Mouse (Mus musculus): Measurements from ENCODE around the gene Fam102a. TPM values are rescaled to one million over a fixed set of nuclear protein-coding genes. Genes with fewer than 3 reads are reported as not detected.
A peak's percentile ranks its signal among the peaks of the same experiment; 100 is the strongest.
"Not testable (repeated sequence)": the region's sequence is repeated elsewhere in the genome, so short reads cannot be mapped to it uniquely, and the experiment has no call there.

The Fam102a gene
- 2.4 TPM for polyA plus RNA-seq (2012; fragmentation: generic; extraction: Trizol)
- long read RNA-seq, experiment 1, partial matches to known transcripts: 1 of 2 reads
- long read RNA-seq, experiment 1, other reads (novel, unspliced or antisense): 1 of 2 reads
- long read RNA-seq, experiment 2, full-length matches to known transcripts: 15 of 26 reads
- long read RNA-seq, experiment 2, partial matches to known transcripts: 11 of 26 reads
- long read RNA-seq, experiment 2, other reads (novel, unspliced or antisense): 0 of 26 reads

GRCm38 (mm10) chr2:32534733-32535471 lies at the start of gene Fam102a:
Fam102a (plus strand) TSS chr2:32535332.
- Histone ChIP-seq H3ac (ENCODE audit: control insufficient read depth, insufficient read length, low read depth) (peak within 1 kb of the TSS; percentile 90), H3K4me3 (ENCODE audit: insufficient read depth, poor library complexity, severe bottlenecking) (peak within 1 kb of the TSS; percentile 55), H3K79me3 (ENCODE audit: low read depth) (no peaks in the 10 kb centered on the region), H3K27me3 (ENCODE audit: control insufficient read depth, insufficient read depth, insufficient read length) (no peaks in the 10 kb centered on the region), H3K36me3 (ENCODE audit: control insufficient read depth, insufficient read depth) (no peaks in the 10 kb centered on the region), H3K79me2 (ENCODE audit: control insufficient read depth, insufficient read depth) (no peaks in the 10 kb centered on the region)
- TF ChIP-seq MYOG (IDR thresholded peaks at IDR 0.05; ENCODE audit: control insufficient read depth, extremely low read depth, insufficient read length): no peak
- peak; percentile 3 for TF ChIP-seq MAX (IDR thresholded peaks at IDR 0.05)
- no peak for TF ChIP-seq CEBPB (IDR thresholded peaks at IDR 0.05; ENCODE audit: low read depth)
- no peak for TF ChIP-seq CTCF (IDR thresholded peaks at IDR 0.05; ENCODE audit: control insufficient read depth, insufficient read depth, insufficient read length)
- no peak for TF ChIP-seq USF1 (IDR thresholded peaks at IDR 0.05; ENCODE audit: low read depth)
- no peak for TF ChIP-seq FOSL1 (IDR thresholded peaks at IDR 0.05; ENCODE audit: insufficient read depth, low read length, poor library complexity, severe bottlenecking)
- no peak for TF ChIP-seq MYOD1 (IDR thresholded peaks at IDR 0.05; ENCODE audit: control insufficient read depth, insufficient read length, low read depth)

- TF ChIP-seq MYOG (IDR thresholded peaks at IDR 0.05; ENCODE audit: control insufficient read depth, extremely low read depth, insufficient read length): no peak
- TF ChIP-seq USF1 (IDR thresholded peaks at IDR 0.05; ENCODE audit: low read depth): no peak
- no peak for TF ChIP-seq CEBPB (IDR thresholded peaks at IDR 0.05; ENCODE audit: low read depth)
- TF ChIP-seq MYOD1 (IDR thresholded peaks at IDR 0.05; ENCODE audit: control insufficient read depth, insufficient read length, low read depth): no peak
- TF ChIP-seq FOSL1 (IDR thresholded peaks at IDR 0.05; ENCODE audit: insufficient read depth, low read length, poor library complexity, severe bottlenecking): no peak
- TF ChIP-seq MAX (IDR thresholded peaks at IDR 0.05): no peak
- TF ChIP-seq CTCF (IDR thresholded peaks at IDR 0.05; ENCODE audit: control insufficient read depth, insufficient read depth, insufficient read length): no peak
- Histone ChIP-seq H3K4me3 (ENCODE audit: insufficient read depth, poor library complexity, severe bottlenecking) (no peak overlapping the region), H3K36me3 (ENCODE audit: control insufficient read depth, insufficient read depth) (no peaks in the 10 kb centered on the region), H3K79me3 (ENCODE audit: low read depth) (no peaks in the 10 kb centered on the region), H3ac (ENCODE audit: control insufficient read depth, insufficient read length, low read depth) (no peak overlapping the region), H3K79me2 (ENCODE audit: control insufficient read depth, insufficient read depth) (no peaks in the 10 kb centered on the region), H3K27me3 (ENCODE audit: control insufficient read depth, insufficient read depth, insufficient read length) (no peaks in the 10 kb centered on the region)
These were observed 49.4 kb upstream of the Fam102a start for GRCm38 (mm10) chr2:32485751-32486150.

GRCm38 (mm10) chr2:32486155-32486554 lies 49.0 kb upstream of the Fam102a start:
- H3ac ChIP-seq (ENCODE audit: control insufficient read depth, insufficient read length, low read depth): no peak overlapping the region
- no peaks in the 10 kb centered on the region for H3K36me3 ChIP-seq (ENCODE audit: control insufficient read depth, insufficient read depth)
- TF ChIP-seq MYOG (IDR thresholded peaks at IDR 0.05; ENCODE audit: control insufficient read depth, extremely low read depth, insufficient read length) (no peak), MYOD1 (IDR thresholded peaks at IDR 0.05; ENCODE audit: control insufficient read depth, insufficient read length, low read depth) (no peak), FOSL1 (IDR thresholded peaks at IDR 0.05; ENCODE audit: insufficient read depth, low read length, poor library complexity, severe bottlenecking) (no peak), CTCF (IDR thresholded peaks at IDR 0.05; ENCODE audit: control insufficient read depth, insufficient read depth, insufficient read length) (no peak), MAX (IDR thresholded peaks at IDR 0.05) (no peak), USF1 (IDR thresholded peaks at IDR 0.05; ENCODE audit: low read depth) (no peak), CEBPB (IDR thresholded peaks at IDR 0.05; ENCODE audit: low read depth) (no peak)
- no peaks in the 10 kb centered on the region for H3K79me3 ChIP-seq (ENCODE audit: low read depth)
- no peaks in the 10 kb centered on the region for H3K79me2 ChIP-seq (ENCODE audit: control insufficient read depth, insufficient read depth)
- H3K4me3 ChIP-seq (ENCODE audit: insufficient read depth, poor library complexity, severe bottlenecking): no peak overlapping the region
- no peaks in the 10 kb centered on the region for H3K27me3 ChIP-seq (ENCODE audit: control insufficient read depth, insufficient read depth, insufficient read length)

GRCm38 (mm10) chr2:32487124-32487623 lies 48.0 kb upstream of the Fam102a start:
- H3K27me3 ChIP-seq (ENCODE audit: control insufficient read depth, insufficient read depth, insufficient read length): no peaks in the 10 kb centered on the region
- peak; percentile 32 for TF ChIP-seq USF1 (IDR thresholded peaks at IDR 0.05; ENCODE audit: low read depth)
- no peak for TF ChIP-seq CEBPB (IDR thresholded peaks at IDR 0.05; ENCODE audit: low read depth)
- no peak for TF ChIP-seq MYOG (IDR thresholded peaks at IDR 0.05; ENCODE audit: control insufficient read depth, extremely low read depth, insufficient read length)
- peak; percentile 65 for TF ChIP-seq CTCF (IDR thresholded peaks at IDR 0.05; ENCODE audit: control insufficient read depth, insufficient read depth, insufficient read length)
- TF ChIP-seq MAX (IDR thresholded peaks at IDR 0.05): peak; percentile 65
- H3ac ChIP-seq (ENCODE audit: control insufficient read depth, insufficient read length, low read depth): no peak overlapping the region
- H3K36me3 ChIP-seq (ENCODE audit: control insufficient read depth, insufficient read depth): no peaks in the 10 kb centered on the region
- no peak overlapping the region for H3K4me3 ChIP-seq (ENCODE audit: insufficient read depth, poor library complexity, severe bottlenecking)
- H3K79me3 ChIP-seq (ENCODE audit: low read depth): no peaks in the 10 kb centered on the region
- H3K79me2 ChIP-seq (ENCODE audit: control insufficient read depth, insufficient read depth): no peaks in the 10 kb centered on the region

GRCm38 (mm10) chr2:32488679-32489078 lies 46.5 kb upstream of the Fam102a start:
- Histone ChIP-seq H3K36me3 (ENCODE audit: control insufficient read depth, insufficient read depth) (no peaks in the 10 kb centered on the region), H3K27me3 (ENCODE audit: control insufficient read depth, insufficient read depth, insufficient read length) (no peaks in the 10 kb centered on the region), H3ac (ENCODE audit: control insufficient read depth, insufficient read length, low read depth) (no peak overlapping the region), H3K79me2 (ENCODE audit: control insufficient read depth, insufficient read depth) (no peaks in the 10 kb centered on the region), H3K79me3 (ENCODE audit: low read depth) (no peaks in the 10 kb centered on the region), H3K4me3 (ENCODE audit: insufficient read depth, poor library complexity, severe bottlenecking) (no peak overlapping the region)
- peak; percentile 86 for TF ChIP-seq CTCF (IDR thresholded peaks at IDR 0.05; ENCODE audit: control insufficient read depth, insufficient read depth, insufficient read length)
- TF ChIP-seq MAX (IDR thresholded peaks at IDR 0.05): no peak
- TF ChIP-seq MYOD1 (IDR thresholded peaks at IDR 0.05; ENCODE audit: control insufficient read depth, insufficient read length, low read depth): no peak
- no peak for TF ChIP-seq USF1 (IDR thresholded peaks at IDR 0.05; ENCODE audit: low read depth)
- no peak for TF ChIP-seq FOSL1 (IDR thresholded peaks at IDR 0.05; ENCODE audit: insufficient read depth, low read length, poor library complexity, severe bottlenecking)
- TF ChIP-seq CEBPB (IDR thresholded peaks at IDR 0.05; ENCODE audit: low read depth): no peak
- no peak for TF ChIP-seq MYOG (IDR thresholded peaks at IDR 0.05; ENCODE audit: control insufficient read depth, extremely low read depth, insufficient read length)

GRCm38 (mm10) chr2:32490730-32491129 lies 44.4 kb upstream of the Fam102a start:
- H3K4me3 ChIP-seq (ENCODE audit: insufficient read depth, poor library complexity, severe bottlenecking): not testable (repeated sequence)

More at GRCm38 (mm10) chr2:32490730-32491129, 44.4 kb upstream of the Fam102a start:
- H3K79me3 ChIP-seq (ENCODE audit: low read depth); H3K27me3 ChIP-seq (ENCODE audit: control insufficient read depth, insufficient read depth, insufficient read length); H3K79me2 ChIP-seq (ENCODE audit: control insufficient read depth, insufficient read depth); H3K36me3 ChIP-seq (ENCODE audit: control insufficient read depth, insufficient read depth); H3ac ChIP-seq (ENCODE audit: control insufficient read depth, insufficient read length, low read depth): not testable (repeated sequence)
